Mouse (Mus musculus) thymus, adult 2 months (tissue): ENCODE results near the gene Epor.

Experiments used
- CTCF ChIP-seq: fragments of 200-500 bp; IDR thresholded peaks from 2 replicates; pipeline ENCODE4 v1.5.1; 2012; ENCODE audit warnings: mild to moderate bottlenecking, control low read depth, low read length, moderate library complexity, borderline replicate concordance; ENCODE audit not compliant: control insufficient read depth, poor library complexity, insufficient read depth; ENCODE audit errors: extremely low read depth
- POLR2A ChIP-seq: fragments of 200-500 bp; IDR thresholded peaks from 2 replicates; pipeline ENCODE4 v1.6.1; 2012; ENCODE audit warnings: mild to moderate bottlenecking, low read length, control low read depth, moderate library complexity; ENCODE audit not compliant: control insufficient read depth, poor library complexity, insufficient read depth; ENCODE audit errors: extremely low read depth

DNA sequence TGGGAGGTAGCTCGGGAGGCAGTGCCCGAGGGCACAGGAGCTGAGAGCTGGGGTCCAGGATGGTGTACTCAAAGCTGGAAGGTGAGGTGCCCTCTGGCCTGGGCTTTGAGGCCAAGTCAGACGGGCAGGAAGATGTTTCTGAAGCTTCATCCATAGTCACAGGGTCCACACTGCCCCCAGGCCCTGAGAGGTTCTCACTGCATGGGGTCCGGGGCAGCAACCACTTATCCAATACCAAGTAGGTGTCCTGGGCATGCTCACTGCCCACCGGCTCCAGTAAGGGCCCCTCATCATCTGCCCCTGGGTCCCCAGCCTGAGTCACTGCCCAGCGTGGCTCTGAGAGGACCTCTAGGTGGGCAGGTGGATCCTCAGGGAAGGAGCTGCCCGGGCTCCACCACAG, 4.1 kb downstream of the Epor start:
- no peak for TF ChIP-seq CTCF
- no peak for TF ChIP-seq POLR2A
